Mouse (Mus musculus): ENCODE measurements around the gene Akr1a1. TPM values are rescaled to one million over a fixed set of nuclear protein-coding genes. Genes with fewer than 3 reads are reported as not detected.

Akr1a1 gene
- total RNA-seq, 2 experiments from 2014 or later = 110 to 173 TPM

DNA sequence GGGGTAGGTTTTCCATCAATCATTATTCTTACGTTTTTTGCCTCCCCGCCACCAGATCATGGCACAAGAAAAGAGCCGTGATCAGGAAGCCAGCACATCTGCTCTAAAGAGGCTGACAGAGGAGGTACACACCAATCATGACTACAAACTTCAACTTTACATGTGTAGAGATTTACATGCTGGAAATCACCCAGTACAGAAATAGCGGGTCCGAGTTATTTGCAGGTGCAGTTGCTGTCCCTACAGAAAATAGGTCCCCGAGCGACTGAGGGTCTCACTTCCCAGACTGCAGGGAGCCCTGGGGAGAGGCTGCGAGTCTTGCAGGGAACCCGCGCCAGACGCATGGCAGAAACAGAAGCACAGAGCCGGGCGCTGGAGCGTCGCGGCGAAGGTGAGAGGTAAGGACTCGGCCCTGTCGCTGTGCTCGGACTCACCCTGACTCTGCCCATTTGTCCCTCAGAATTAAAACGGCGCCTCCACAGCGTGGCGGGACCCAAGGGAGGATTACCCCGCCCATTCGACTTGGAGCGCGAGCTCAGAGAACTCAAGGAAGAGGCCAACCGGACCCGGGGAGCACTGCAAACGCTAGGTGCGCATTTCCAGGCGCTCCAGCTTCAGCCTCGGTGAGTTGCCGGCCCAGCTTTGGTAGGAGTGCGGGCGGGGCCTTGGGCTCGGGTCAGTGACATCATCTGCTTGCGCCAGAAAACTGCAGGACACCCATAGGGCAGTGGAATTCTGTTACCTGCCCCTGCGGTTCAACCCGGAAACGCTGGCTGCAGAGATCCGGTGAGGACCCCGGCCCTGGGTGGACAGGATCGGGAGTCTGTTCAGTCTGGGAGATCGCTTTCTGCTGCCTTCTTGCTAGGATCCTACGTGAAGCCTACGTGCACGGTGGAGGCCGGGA is 54.2 kb downstream of the Akr1a1 start:
- ATAC-seq (replicated peaks; ENCODE audit: low FRiP score, poor library complexity, severe bottlenecking) = peak; percentile 96

DNA sequence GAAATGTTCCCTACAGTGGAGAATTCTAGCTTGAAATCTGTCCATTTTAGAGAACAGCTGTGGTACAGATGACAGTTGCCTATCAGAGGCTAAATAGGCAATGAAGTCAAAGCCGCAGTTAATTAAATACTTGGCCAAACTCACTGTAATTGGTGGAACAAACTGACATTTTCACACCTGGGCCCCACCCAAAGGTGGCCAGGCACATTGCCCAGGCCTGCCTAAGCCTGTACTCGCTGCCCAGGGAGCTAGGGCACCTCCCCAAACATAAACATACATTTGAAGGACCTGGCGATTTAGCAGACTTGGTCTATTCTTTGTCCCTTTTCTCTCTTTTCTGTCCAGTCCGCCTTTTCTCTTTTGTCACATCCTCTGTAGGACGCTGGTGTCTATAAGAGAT is 55.1 kb downstream of the Akr1a1 start, which contains the start of gene Ccdc17:
Gene Ccdc17 (plus strand): TSS at position 276 of the 400 bp plus-strand sequence.
- ATAC-seq (replicated peaks; ENCODE audit: low FRiP score, poor library complexity, severe bottlenecking) = no peak

DNA sequence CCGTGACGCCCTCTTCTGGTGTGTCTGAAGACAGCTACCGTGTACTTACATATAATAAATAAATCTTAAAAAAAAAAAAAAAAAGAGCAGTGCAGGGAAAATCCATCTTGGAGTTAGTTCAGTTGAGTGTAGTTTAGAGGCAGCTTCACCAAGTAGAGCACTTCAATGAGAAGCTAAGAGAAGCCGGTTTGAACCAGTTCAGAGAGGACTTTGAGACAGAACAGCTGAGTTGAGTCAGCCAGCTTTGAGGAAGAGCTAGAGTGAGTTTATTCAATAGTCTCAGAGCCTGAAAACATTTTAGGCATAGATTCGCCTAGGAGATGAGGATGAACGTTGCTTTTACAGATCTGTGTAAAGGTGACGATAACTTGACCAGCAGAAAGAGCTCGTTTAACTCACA is 55.7 kb downstream of the Akr1a1 start:
- ATAC-seq (replicated peaks; ENCODE audit: low FRiP score, poor library complexity, severe bottlenecking) = no peak

Other genes with a start within 250 kb of the Akr1a1 start
- gene Mast2, start 187.5 kb downstream of the Akr1a1 start, total RNA-seq (2015; ENCODE audit: low replicate concordance) = 7.7 and 8.8 TPM in 2 replicates
- gene Mast2, start 187.5 kb downstream of the Akr1a1 start, total RNA-seq (2017; ENCODE audit: low replicate concordance) = 15.5 and 16.5 TPM in 2 replicates
- 5.6 and 6.3 TPM in 2 replicates for gene Ipp, start 144.1 kb downstream of the Akr1a1 start, total RNA-seq (2015; ENCODE audit: low replicate concordance)
- gene Ipp, start 144.1 kb downstream of the Akr1a1 start, total RNA-seq (2017; ENCODE audit: low replicate concordance) = 7.5 and 7.8 TPM in 2 replicates
- gene Tmem69, start 95.7 kb downstream of the Akr1a1 start, total RNA-seq (2015; ENCODE audit: low replicate concordance) = 1.7 and 11.7 TPM in 2 replicates
- gene Tmem69, start 95.7 kb downstream of the Akr1a1 start, total RNA-seq (2017; ENCODE audit: low replicate concordance) = 3.5 and 4.5 TPM in 2 replicates
- gene Gpbp1l1, start 94.0 kb downstream of the Akr1a1 start, total RNA-seq (2015; ENCODE audit: low replicate concordance) = 74.2 and 83.6 TPM in 2 replicates
- 141 and 166 TPM in 2 replicates for gene Gpbp1l1, start 94.0 kb downstream of the Akr1a1 start, total RNA-seq (2017; ENCODE audit: low replicate concordance)
- gene Ccdc17, start 55.0 kb downstream of the Akr1a1 start, total RNA-seq (2015; ENCODE audit: low replicate concordance) = 1.5 and 3.8 TPM in 2 replicates
- gene Ccdc17, start 55.0 kb downstream of the Akr1a1 start, total RNA-seq (2017; ENCODE audit: low replicate concordance) = 2.0 and 2.1 TPM in 2 replicates
- gene Nasp, start 23.7 kb downstream of the Akr1a1 start, total RNA-seq (2015; ENCODE audit: low replicate concordance) = 34.0 and 54.8 TPM in 2 replicates
- 92.9 and 99.7 TPM in 2 replicates for gene Nasp, start 23.7 kb downstream of the Akr1a1 start, total RNA-seq (2017; ENCODE audit: low replicate concordance)
- 71.5 and 92.4 TPM in 2 replicates for gene Prdx1, start 33.9 kb upstream of the Akr1a1 start, total RNA-seq (2015; ENCODE audit: low replicate concordance)
- 30.1 and 52.6 TPM in 2 replicates for gene Prdx1, start 33.9 kb upstream of the Akr1a1 start, total RNA-seq (2017; ENCODE audit: low replicate concordance)
- 4.2 and 4.4 TPM in 2 replicates for gene Mmachc, start 56.7 kb upstream of the Akr1a1 start, total RNA-seq (2015; ENCODE audit: low replicate concordance)
- 1.8 and 5.4 TPM in 2 replicates for gene Mmachc, start 56.7 kb upstream of the Akr1a1 start, total RNA-seq (2017; ENCODE audit: low replicate concordance)
- gene Ccdc163, start 56.8 kb upstream of the Akr1a1 start, total RNA-seq (2015; ENCODE audit: low replicate concordance) = 6.5 and 7.3 TPM in 2 replicates
- 3.3 and 10.5 TPM in 2 replicates for gene Ccdc163, start 56.8 kb upstream of the Akr1a1 start, total RNA-seq (2017; ENCODE audit: low replicate concordance)
- gene Tesk2, start 69.3 kb upstream of the Akr1a1 start, total RNA-seq (2015; ENCODE audit: low replicate concordance) = 5.2 and 6.5 TPM in 2 replicates
- gene Tesk2, start 69.3 kb upstream of the Akr1a1 start, total RNA-seq (2017; ENCODE audit: low replicate concordance) = 7.8 and 9.2 TPM in 2 replicates
- 8.6 and 10.4 TPM in 2 replicates for gene Toe1, start 156.0 kb upstream of the Akr1a1 start, total RNA-seq (2015; ENCODE audit: low replicate concordance)
- 14.3 and 20.5 TPM in 2 replicates for gene Toe1, start 156.0 kb upstream of the Akr1a1 start, total RNA-seq (2017; ENCODE audit: low replicate concordance)
- gene Mutyh, start 156.0 kb upstream of the Akr1a1 start, total RNA-seq (2015; ENCODE audit: low replicate concordance) = 0.58 TPM in 1 of 2 replicates, not detected in the other
- gene Mutyh, start 156.0 kb upstream of the Akr1a1 start, total RNA-seq (2017; ENCODE audit: low replicate concordance) = 0.43 and 0.98 TPM in 2 replicates
- not detected in 2 replicates for gene Hpdl, start 170.0 kb upstream of the Akr1a1 start, total RNA-seq (2015; ENCODE audit: low replicate concordance)
- gene Hpdl, start 170.0 kb upstream of the Akr1a1 start, total RNA-seq (2017; ENCODE audit: low replicate concordance) = not detected in 2 replicates
- gene Zswim5, start 225.7 kb upstream of the Akr1a1 start, total RNA-seq (2015; ENCODE audit: low replicate concordance) = not detected in 2 replicates
- 0.42 TPM in 1 of 2 replicates, not detected in the other for gene Zswim5, start 225.7 kb upstream of the Akr1a1 start, total RNA-seq (2017; ENCODE audit: low replicate concordance)